Mouse (Mus musculus): ENCODE measurements around the gene Slc25a18.

DNA sequence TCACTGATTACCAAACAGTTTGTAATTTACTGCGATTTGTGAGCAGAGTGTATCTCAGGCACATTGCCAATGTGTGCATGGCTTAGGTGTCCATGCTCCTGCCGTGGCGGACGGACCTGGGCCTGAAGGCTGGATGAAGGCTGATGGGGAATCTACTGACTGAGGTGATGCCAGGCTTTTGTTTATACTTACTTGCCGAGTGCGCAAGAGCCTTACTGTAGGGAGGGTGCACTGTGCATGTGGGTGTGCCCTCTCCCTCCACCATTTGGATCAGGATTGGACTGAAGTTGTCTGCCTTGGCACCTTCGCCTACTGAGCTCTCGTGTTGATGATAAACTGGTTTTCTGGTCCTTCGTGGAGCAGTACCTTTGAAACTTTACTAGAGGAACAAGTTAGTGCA lies 4.2 kb downstream of the Slc25a18 start:
- TF ChIP-seq POLR2A (IDR thresholded peaks at IDR 0.05; ENCODE audit: insufficient read length, low read depth) (no peak), E2F4 (IDR thresholded peaks at IDR 0.05; ENCODE audit: insufficient read depth) (no peak), USF1 (IDR thresholded peaks at IDR 0.05; ENCODE audit: low read depth) (no peak), TCF3 (IDR thresholded peaks at IDR 0.05; ENCODE audit: insufficient read length, low read depth) (no peak), POLR2AphosphoS2 (IDR thresholded peaks at IDR 0.05; ENCODE audit: insufficient read length, low read depth) (no peak), MYOD1 (IDR thresholded peaks at IDR 0.05; ENCODE audit: control insufficient read depth in 1 of 3, insufficient read length in 2 of 3, low read depth in 2 of 3) (no peak)
